10 mouse cellular contexts compared by ENCODE assay signal in genomic region chr2:119313780-119314479, GRCm38 (mm10). TPM values are rescaled to one million over a fixed set of nuclear protein-coding genes. Genes with fewer than 3 reads are reported as not detected.
DNase-seq lines count a peak whose midpoint lies in the region; ATAC-seq lines count a peak whose summit lies in the region.
"Had no signal": no experiment of that assay in that cellular context is flagged by ENCODE, and none has a peak within 500 bp of the region (broad histone marks: within the 10 kb centered on the region; RNA-seq: fewer than 3 reads in every experiment).

No protein-coding gene starts in this region.

- H3K27me3 ChIP-seq in heart, embryonic 16.5 days (ENCODE audit: control insufficient read depth, insufficient read depth, low read length), result no peaks in the 10 kb centered on the region
- peaks cover 68% of the 10 kb centered on the region for H3K27me3 ChIP-seq in midbrain, embryonic 10.5 days (ENCODE audit: low read depth, poor library complexity, severe bottlenecking)
- peaks cover 21% of the 10 kb centered on the region for H3K27me3 ChIP-seq in midbrain, embryonic 16.5 days (ENCODE audit: control insufficient read depth, insufficient read depth, low read depth, low read length)
- peaks cover 9% of the 10 kb centered on the region for H3K27me3 ChIP-seq in hindbrain, embryonic 16.5 days (replicated peaks; ENCODE audit: control insufficient read depth, insufficient read depth, low read length)

- no peaks in the 10 kb centered on the region for H3K4me1 ChIP-seq in heart, embryonic 16.5 days (ENCODE audit: control insufficient read depth, insufficient read depth, low read length)
- peaks cover 40% of the 10 kb centered on the region for H3K4me1 ChIP-seq in midbrain, embryonic 10.5 days
- H3K4me1 ChIP-seq in midbrain, embryonic 16.5 days (ENCODE audit: control insufficient read depth, insufficient read depth, low read length), result no peaks in the 10 kb centered on the region
- 0 out of 2 replicates have a peak, but pooled peaks cover 2% of the 10 kb centered on the region for H3K4me1 ChIP-seq in hindbrain, embryonic 16.5 days (ENCODE audit: control insufficient read depth, insufficient read depth, low read depth, low read length)

- H3K9me3 ChIP-seq in heart, embryonic 16.5 days (replicated peaks; ENCODE audit: control insufficient read depth, low read length), result no peaks in the 10 kb centered on the region; the same call in 1 of the 2 replicates
- H3K9me3 ChIP-seq in midbrain, embryonic 10.5 days (replicated peaks), result peaks cover 4% of the 10 kb centered on the region; the same call in 1 of the 2 replicates
- no peaks in the 10 kb centered on the region for H3K9me3 ChIP-seq in midbrain, embryonic 16.5 days (replicated peaks; ENCODE audit: control insufficient read depth, low read length, poor library complexity, severe bottlenecking)
- H3K9me3 ChIP-seq in hindbrain, embryonic 16.5 days (ENCODE audit: control insufficient read depth, low read length), result peaks cover 2% of the 10 kb centered on the region; the same call in 1 of the 2 replicates
- H3K9me3 ChIP-seq: hindbrain, embryonic 15.5 days had no signal

- H3K4me2 ChIP-seq in heart, embryonic 16.5 days (ENCODE audit: low read depth, low read length), result no peak overlapping the region
- H3K4me2 ChIP-seq in midbrain, embryonic 16.5 days (ENCODE audit: low read length), result no peak overlapping the region
- no peak overlapping the region for H3K4me2 ChIP-seq in hindbrain, embryonic 16.5 days (ENCODE audit: low read length)
- H3K4me2 ChIP-seq: hindbrain, embryonic 15.5 days had no signal

- no peaks in the 10 kb centered on the region for H3K36me3 ChIP-seq in heart, embryonic 16.5 days (ENCODE audit: control insufficient read depth, insufficient read depth)
- H3K36me3 ChIP-seq in midbrain, embryonic 10.5 days, result no peaks in the 10 kb centered on the region
- no peaks in the 10 kb centered on the region for H3K36me3 ChIP-seq in midbrain, embryonic 16.5 days (ENCODE audit: control insufficient read depth, insufficient read depth, low read length)
- no peaks in the 10 kb centered on the region for H3K36me3 ChIP-seq in hindbrain, embryonic 16.5 days (ENCODE audit: control insufficient read depth, insufficient read depth, low read length)
- H3K36me3 ChIP-seq: hindbrain, embryonic 15.5 days had no signal

- no peak overlapping the region for H3K9ac ChIP-seq in heart, embryonic 16.5 days (ENCODE audit: low read length)
- H3K9ac ChIP-seq in midbrain, embryonic 16.5 days (ENCODE audit: low read depth, low read length), result no peak overlapping the region
- H3K9ac ChIP-seq in hindbrain, embryonic 16.5 days (ENCODE audit: low read depth, low read length), result no peak overlapping the region
- H3K9ac ChIP-seq: hindbrain, embryonic 15.5 days had no signal

- no peak for DNase-seq in heart, adult 18-20 months
- no peak for DNase-seq in midbrain, embryonic 10.5 days (ENCODE audit: low spot score)
- peak; percentile 95 for DNase-seq in retina, postnatal 1 day
- DNase-seq in right cerebral cortex, postnatal 36 days (ENCODE audit: low spot score in 2 of 2), result no peak
- no peak for DNase-seq in layer of hippocampus, adult 9-11 months
- DNase-seq: cerebellum, adult 11-12 months had no signal

- peak overlapping the region; percentile 64 for H3K27ac ChIP-seq in heart, embryonic 16.5 days (ENCODE audit: low read length)
- H3K27ac ChIP-seq in midbrain, embryonic 10.5 days (replicated peaks), result peak overlapping the region; percentile 2; the same call in 1 of the 2 replicates
- H3K27ac ChIP-seq in midbrain, embryonic 16.5 days (ENCODE audit: low read length), result no peak overlapping the region
- H3K27ac ChIP-seq in hindbrain, embryonic 16.5 days (ENCODE audit: low read depth, low read length), result no peak overlapping the region
- H3K27ac ChIP-seq: hindbrain, embryonic 15.5 days had no signal

- 36% methylated on average over 10 of the region's 10 CpGs for WGBS in heart, embryonic 16.5 days
- WGBS in midbrain, embryonic 10.5 days, result 39% methylated on average over 10 of the region's 10 CpGs
- 28% methylated on average over 10 of the region's 10 CpGs for WGBS in midbrain, embryonic 16.5 days
- 33% methylated on average over 10 of the region's 10 CpGs for WGBS in hindbrain, embryonic 16.5 days

- peak; percentile 28; the same call in 1 of the 2 replicates for ATAC-seq in heart, embryonic 16.5 days (replicated peaks; ENCODE audit: extremely low read depth, insufficient read depth, low FRiP score)
- no peak for ATAC-seq in midbrain, embryonic 16.5 days
- ATAC-seq in hindbrain, embryonic 16.5 days, result 0 out of 2 replicates have a peak, but pooled peaks have one; percentile 30

- no peak overlapping the region for H3K4me3 ChIP-seq in heart, embryonic 16.5 days (ENCODE audit: low read length)
- H3K4me3 ChIP-seq in midbrain, embryonic 10.5 days, result no peak overlapping the region
- no peak overlapping the region for H3K4me3 ChIP-seq in midbrain, embryonic 16.5 days (ENCODE audit: low read depth, low read length)
- no peak overlapping the region for H3K4me3 ChIP-seq in hindbrain, embryonic 16.5 days (ENCODE audit: low read length)
- H3K4me3 ChIP-seq: hindbrain, embryonic 15.5 days had no signal

RNA-seq across cellular contexts. Expression of gene Dll4, which starts 11.7 kb away (rescaled TPM):
- polyA plus RNA-seq in heart, embryonic 16.5 days (2015; fragmentation: Nextera tagmentation; extraction: Ambion mirVana), result 14.1 TPM in 2 replicates
- total RNA-seq in heart, adult 18-20 months (2021), result 10 to 100 TPM; 13.3 to 19.6 TPM
- 5.7 TPM in 2 replicates for polyA plus RNA-seq in midbrain, embryonic 10.5 days (2016; fragmentation: Nextera tagmentation; extraction: Ambion mirVana)
- 4.4 and 5.0 TPM in 2 replicates for polyA plus RNA-seq in midbrain, embryonic 16.5 days (2015; fragmentation: Nextera tagmentation; extraction: Ambion mirVana)
- 5.3 and 6.0 TPM in 2 replicates for polyA plus RNA-seq in hindbrain, embryonic 16.5 days (2015; fragmentation: Nextera tagmentation; extraction: Ambion mirVana)

RNA-seq across cellular contexts. Expression of gene Vps18, which starts 25.4 kb away (rescaled TPM):
- 13.3 and 13.6 TPM in 2 replicates for polyA plus RNA-seq in heart, embryonic 16.5 days (2015; fragmentation: Nextera tagmentation; extraction: Ambion mirVana)
- 10 to 100 TPM; 13.2 to 13.5 TPM for total RNA-seq in heart, adult 18-20 months (2021)
- polyA plus RNA-seq in midbrain, embryonic 10.5 days (2016; fragmentation: Nextera tagmentation; extraction: Ambion mirVana), result 23.1 and 27.5 TPM in 2 replicates
- 30.2 and 31.7 TPM in 2 replicates for polyA plus RNA-seq in midbrain, embryonic 16.5 days (2015; fragmentation: Nextera tagmentation; extraction: Ambion mirVana)
- polyA plus RNA-seq in hindbrain, embryonic 16.5 days (2015; fragmentation: Nextera tagmentation; extraction: Ambion mirVana), result 28.2 and 30.4 TPM in 2 replicates

RNA-seq across cellular contexts. Expression of gene Chac1, which starts 37.1 kb away (rescaled TPM):
- 0.42 and 0.50 TPM in 2 replicates for polyA plus RNA-seq in heart, embryonic 16.5 days (2015; fragmentation: Nextera tagmentation; extraction: Ambion mirVana)
- 1 to 10 TPM; 4.0 to 7.0 TPM for total RNA-seq in heart, adult 18-20 months (2021)
- polyA plus RNA-seq in midbrain, embryonic 10.5 days (2016; fragmentation: Nextera tagmentation; extraction: Ambion mirVana), result 0.78 and 0.95 TPM in 2 replicates
- 9.5 and 10.5 TPM in 2 replicates for polyA plus RNA-seq in midbrain, embryonic 16.5 days (2015; fragmentation: Nextera tagmentation; extraction: Ambion mirVana)
- polyA plus RNA-seq in hindbrain, embryonic 16.5 days (2015; fragmentation: Nextera tagmentation; extraction: Ambion mirVana), result 12.3 and 14.9 TPM in 2 replicates

RNA-seq across cellular contexts. Expression of gene Rhov, which starts 42.9 kb away (rescaled TPM):
- 1.0 and 1.3 TPM in 2 replicates for polyA plus RNA-seq in heart, embryonic 16.5 days (2015; fragmentation: Nextera tagmentation; extraction: Ambion mirVana)
- not detected for total RNA-seq in heart, adult 18-20 months (2021)
- 0.83 and 1.9 TPM in 2 replicates for polyA plus RNA-seq in midbrain, embryonic 10.5 days (2016; fragmentation: Nextera tagmentation; extraction: Ambion mirVana)
- 47.5 and 53.8 TPM in 2 replicates for polyA plus RNA-seq in midbrain, embryonic 16.5 days (2015; fragmentation: Nextera tagmentation; extraction: Ambion mirVana)
- polyA plus RNA-seq in hindbrain, embryonic 16.5 days (2015; fragmentation: Nextera tagmentation; extraction: Ambion mirVana), result 48.2 and 56.9 TPM in 2 replicates

Comparison
In these comparisons a context has a peak if more than half of its experiments do, and no peak if none do; other contexts are left out.
1. H3K27ac ChIP-seq: peak in heart, embryonic 16.5 days (single experiment) and midbrain, embryonic 10.5 days (single experiment); none in midbrain, embryonic 16.5 days (single experiment) and hindbrain, embryonic 16.5 days (single experiment).